Comparison of ENCODE assay signal across 12 mouse cellular contexts in genomic region chr8:120860423-120861126, GRCm38 (mm10).
DNase-seq lines count a peak whose midpoint lies in the region; ATAC-seq and TF ChIP-seq lines count a peak whose summit lies in the region.
"Had no signal": no experiment of that assay in that cellular context is flagged by ENCODE, and none has a peak within 500 bp of the region (broad histone marks: within the 10 kb centered on the region; RNA-seq: fewer than 3 reads in every experiment).

No protein-coding gene starts in this region.

- H3K4me1 ChIP-seq in heart, embryonic 15.5 days (replicated peaks), result peaks cover 18% of the 10 kb centered on the region
- no peaks in the 10 kb centered on the region for H3K4me1 ChIP-seq in midbrain, embryonic 16.5 days (ENCODE audit: control insufficient read depth, insufficient read depth, low read length)
- H3K4me1 ChIP-seq in midbrain, postnatal 0 days (ENCODE audit: insufficient read depth, low read length), result no peaks in the 10 kb centered on the region
- no peaks in the 10 kb centered on the region; the same call in 1 of the 2 replicates for H3K4me1 ChIP-seq in limb, embryonic 14.5 days (ENCODE audit: control insufficient read depth, insufficient read depth, low read length)
- no peaks in the 10 kb centered on the region; the same call in 1 of the 2 replicates for H3K4me1 ChIP-seq in stomach, postnatal 0 days (replicated peaks; ENCODE audit: control insufficient read depth, insufficient read depth)
- H3K4me1 ChIP-seq: neural tube, embryonic 12.5 days had no signal

- no peak for DNase-seq in heart, postnatal 14 days
- no peak for DNase-seq in midbrain, postnatal 0 days (ENCODE audit: low spot score)
- DNase-seq in limb, embryonic 14.5 days (ENCODE audit: low spot score), result no peak
- DNase-seq in stomach, postnatal 0 days (ENCODE audit: low spot score), result peak; percentile 57
- no peak for DNase-seq in testis, postnatal 10 days (ENCODE audit: low spot score)
- no peak for DNase-seq in left cerebral cortex, adult 18-20 months (ENCODE audit: low spot score in 2 of 2)
- DNase-seq: adrenal gland, postnatal 36 days; cerebellum, adult 18-20 months; gastrocnemius, postnatal 10 days had no signal

- peak overlapping the region; percentile 37 for H3K4me2 ChIP-seq in heart, embryonic 15.5 days
- H3K4me2 ChIP-seq in midbrain, embryonic 16.5 days (ENCODE audit: low read length), result no peak overlapping the region
- H3K4me2 ChIP-seq in midbrain, postnatal 0 days (ENCODE audit: low read depth, low read length, poor library complexity, severe bottlenecking), result no peak overlapping the region
- no peak overlapping the region for H3K4me2 ChIP-seq in limb, embryonic 14.5 days (replicated peaks; ENCODE audit: low read depth, low read length, severe bottlenecking)
- H3K4me2 ChIP-seq in stomach, postnatal 0 days (replicated peaks; ENCODE audit: low read depth), result no peak overlapping the region; the same call in 1 of the 2 replicates
- H3K4me2 ChIP-seq: neural tube, embryonic 12.5 days had no signal

- no peak overlapping the region for H3K27ac ChIP-seq in heart, embryonic 15.5 days
- no peak overlapping the region for H3K27ac ChIP-seq in midbrain, embryonic 16.5 days (ENCODE audit: low read length)
- no peak overlapping the region for H3K27ac ChIP-seq in midbrain, postnatal 0 days (ENCODE audit: low read depth, low read length)
- H3K27ac ChIP-seq in limb, embryonic 14.5 days (replicated peaks; ENCODE audit: low read depth, low read length), result no peak overlapping the region
- H3K27ac ChIP-seq in stomach, postnatal 0 days (replicated peaks), result peak overlapping the region; percentile 89
- H3K27ac ChIP-seq: neural tube, embryonic 12.5 days had no signal

- TF ChIP-seq EP300 in stomach, postnatal 0 days (optimal IDR thresholded peaks at IDR 0.05), result peak; percentile 91

- no peak for TF ChIP-seq CTCF in midbrain, postnatal 0 days (IDR thresholded peaks at IDR 0.05)
- peak; percentile 51 for TF ChIP-seq CTCF in stomach, postnatal 0 days (IDR thresholded peaks at IDR 0.05; ENCODE audit: low read depth)

- H3K36me3 ChIP-seq in heart, embryonic 15.5 days, result no peaks in the 10 kb centered on the region
- H3K36me3 ChIP-seq in midbrain, embryonic 16.5 days (ENCODE audit: control insufficient read depth, insufficient read depth, low read length), result no peaks in the 10 kb centered on the region
- no peaks in the 10 kb centered on the region for H3K36me3 ChIP-seq in midbrain, postnatal 0 days (ENCODE audit: insufficient read depth, low read length)
- no peaks in the 10 kb centered on the region for H3K36me3 ChIP-seq in limb, embryonic 14.5 days (ENCODE audit: control insufficient read depth, insufficient read depth, low read length)
- H3K36me3 ChIP-seq in stomach, postnatal 0 days (ENCODE audit: control insufficient read depth, insufficient read depth, low read length), result no peaks in the 10 kb centered on the region
- H3K36me3 ChIP-seq: neural tube, embryonic 12.5 days had no signal

- ATAC-seq in heart, embryonic 15.5 days (replicated peaks; ENCODE audit: insufficient number of reproducible peaks, insufficient read depth, low FRiP score, low read depth), result no peak; the same call in 1 of the 2 replicates
- no peak for ATAC-seq in midbrain, embryonic 16.5 days
- no peak for ATAC-seq in midbrain, postnatal 0 days (ENCODE audit: low FRiP score)
- ATAC-seq in limb, embryonic 14.5 days (ENCODE audit: low FRiP score, low read depth), result peak; percentile 57
- ATAC-seq in stomach, postnatal 0 days (ENCODE audit: low FRiP score, low TSS enrichment), result peak; percentile 79

- 33% methylated on average over 24 of the region's 24 CpGs for WGBS in heart, embryonic 15.5 days
- WGBS in midbrain, embryonic 16.5 days, result 56% methylated on average over 24 of the region's 24 CpGs
- 55% methylated on average over 24 of the region's 24 CpGs for WGBS in midbrain, postnatal 0 days
- WGBS in limb, embryonic 14.5 days, result 39% methylated on average over 24 of the region's 24 CpGs
- WGBS in stomach, postnatal 0 days, result 27% methylated on average over 24 of the region's 24 CpGs

- no peaks in the 10 kb centered on the region for H3K9me3 ChIP-seq in heart, embryonic 15.5 days (replicated peaks)
- H3K9me3 ChIP-seq in midbrain, embryonic 16.5 days (replicated peaks; ENCODE audit: control insufficient read depth, low read length, poor library complexity, severe bottlenecking), result no peaks in the 10 kb centered on the region
- H3K9me3 ChIP-seq in midbrain, postnatal 0 days (ENCODE audit: low read length), result no peaks in the 10 kb centered on the region
- no peaks in the 10 kb centered on the region for H3K9me3 ChIP-seq in limb, embryonic 14.5 days (ENCODE audit: control insufficient read depth, low read length)
- no peaks in the 10 kb centered on the region for H3K9me3 ChIP-seq in stomach, postnatal 0 days (ENCODE audit: control insufficient read depth, low read length)
- H3K9me3 ChIP-seq: neural tube, embryonic 12.5 days had no signal

- H3K9ac ChIP-seq in heart, embryonic 15.5 days, result no peak overlapping the region
- peak overlapping the region; percentile 7; the same call in 1 of the 2 replicates for H3K9ac ChIP-seq in midbrain, embryonic 16.5 days (ENCODE audit: low read depth, low read length)
- H3K9ac ChIP-seq in midbrain, postnatal 0 days (replicated peaks; ENCODE audit: low read length, poor library complexity, severe bottlenecking), result no peak overlapping the region
- H3K9ac ChIP-seq in limb, embryonic 14.5 days (ENCODE audit: low read depth, low read length, severe bottlenecking), result no peak overlapping the region
- H3K9ac ChIP-seq in stomach, postnatal 0 days (ENCODE audit: low read length), result 0 out of 2 replicates have a peak overlapping the region, but pooled peaks have one; percentile 1
- H3K9ac ChIP-seq: neural tube, embryonic 12.5 days had no signal

- TF ChIP-seq POLR2A in limb, embryonic 14.5 days (IDR thresholded peaks at IDR 0.05; ENCODE audit: borderline replicate concordance, extremely low read depth, insufficient read depth, insufficient read length), result no peak

- H3K27me3 ChIP-seq in heart, embryonic 15.5 days, result peaks cover 68% of the 10 kb centered on the region
- H3K27me3 ChIP-seq in midbrain, embryonic 16.5 days (ENCODE audit: control insufficient read depth, insufficient read depth, low read depth, low read length), result no peaks in the 10 kb centered on the region
- 0 out of 2 replicates have a peak, but pooled peaks cover 3% of the 10 kb centered on the region for H3K27me3 ChIP-seq in midbrain, postnatal 0 days (ENCODE audit: insufficient read depth, low read length)
- no peaks in the 10 kb centered on the region for H3K27me3 ChIP-seq in limb, embryonic 14.5 days (ENCODE audit: control insufficient read depth, insufficient read depth, low read length)
- no peaks in the 10 kb centered on the region for H3K27me3 ChIP-seq in stomach, postnatal 0 days (ENCODE audit: control insufficient read depth, insufficient read depth, low read length)
- H3K27me3 ChIP-seq: neural tube, embryonic 12.5 days had no signal

- H3K4me3 ChIP-seq in heart, embryonic 15.5 days, result no peak overlapping the region
- no peak overlapping the region for H3K4me3 ChIP-seq in midbrain, embryonic 16.5 days (ENCODE audit: low read depth, low read length)
- no peak overlapping the region for H3K4me3 ChIP-seq in midbrain, postnatal 0 days (ENCODE audit: low read depth, low read length)
- no peak overlapping the region for H3K4me3 ChIP-seq in limb, embryonic 14.5 days (replicated peaks; ENCODE audit: low read length)
- no peak overlapping the region for H3K4me3 ChIP-seq in stomach, postnatal 0 days (ENCODE audit: low read depth, low read length)
- H3K4me3 ChIP-seq: neural tube, embryonic 12.5 days had no signal

- intact Hi-C loops in heart, postnatal 14 days (cut with DNase I), result no loop called here

Comparison
In these comparisons a context has a peak if more than half of its experiments do, and no peak if none do; other contexts are left out.
1. H3K9ac ChIP-seq: peak in midbrain, embryonic 16.5 days (single experiment) and stomach, postnatal 0 days (single experiment); none in heart, embryonic 15.5 days (single experiment), midbrain, postnatal 0 days (single experiment) and limb, embryonic 14.5 days (single experiment).
2. ATAC-seq: peak in limb, embryonic 14.5 days (single experiment) and stomach, postnatal 0 days (single experiment); none in heart, embryonic 15.5 days (single experiment), midbrain, embryonic 16.5 days (single experiment) and midbrain, postnatal 0 days (single experiment).